Mouse (Mus musculus): ENCODE data around the gene Papss2.

DNA sequence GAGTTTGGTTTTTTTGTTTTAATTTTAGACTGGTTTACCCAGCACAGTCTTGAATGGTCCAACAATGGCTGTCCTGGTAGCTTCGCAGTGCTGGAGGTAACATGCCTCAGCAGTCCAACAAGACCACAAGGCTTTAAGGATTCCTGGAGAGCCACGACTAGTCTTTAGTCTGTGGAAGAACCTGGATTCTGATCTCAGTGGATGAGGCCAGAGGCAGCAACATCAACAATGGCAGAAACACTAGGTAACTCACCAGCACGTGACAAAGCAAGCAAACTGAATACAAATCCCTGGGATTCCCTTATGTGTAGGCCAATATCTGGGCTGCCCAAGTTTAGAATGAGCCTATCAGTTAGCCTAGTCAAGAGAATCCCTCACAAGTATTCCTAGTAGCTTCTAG is 117.9 kb downstream of the Papss2 start:
- no peak for TF ChIP-seq TAL1 (IDR thresholded peaks at IDR 0.05; ENCODE audit: low read length)
- TF ChIP-seq GATA1 (IDR thresholded peaks at IDR 0.05; ENCODE audit: low read length) = no peak
